Mouse (Mus musculus) adrenal gland, postnatal 36 days (tissue): ENCODE results near the gene 4930519G04Rik. TPM values are rescaled to one million over a fixed set of nuclear protein-coding genes. Genes with fewer than 3 reads are reported as not detected.
"Not testable (repeated sequence)": the region's sequence is repeated elsewhere in the genome, so short reads cannot be mapped to it uniquely, and the experiment has no call there.

ENCODE experiments used
- DNase-seq, 2 experiments: peaks; one replicate each; pipeline ENCODE4 v3.0.0; 2021; ENCODE audit warnings: mixed read lengths in 1 of 2
- long read RNA-seq, 2 experiments: library from polyadenylated mRNA; stranded (forward); transcript quantifications; one replicate each; pipeline ENCODE4 v2.0.0; 2021; ENCODE audit warnings: borderline sequencing depth in 2 of 2
- total RNA-seq, 2 experiments: library from RNA; stranded (reverse); gene quantifications; 2 replicates each; pipeline ENCODE4 v1.2.3; 2021

4930519G04Rik gene
- total RNA-seq: not detected
- long read RNA-seq, experiment 1: 0 reads
- long read RNA-seq, experiment 2: 0 reads

DNA sequence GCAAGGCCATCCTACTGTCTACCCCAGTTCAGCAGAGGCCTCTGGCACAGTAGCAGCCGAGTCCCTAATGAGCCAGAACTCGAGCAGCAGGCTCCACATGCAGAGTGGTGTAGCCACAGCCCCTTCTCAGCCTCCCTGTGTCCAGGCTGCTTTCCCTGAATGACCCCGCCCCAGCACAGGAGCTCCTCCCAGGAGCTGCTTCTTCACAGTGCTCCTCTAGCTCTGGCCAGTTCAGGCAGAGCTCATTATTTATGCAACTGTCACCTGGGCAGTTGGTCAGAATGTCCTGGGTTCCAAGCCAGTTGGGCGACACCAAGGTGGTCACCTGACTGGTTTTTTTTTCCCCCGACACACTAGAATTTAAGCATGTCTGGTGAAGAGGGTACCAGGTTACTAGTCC, at the start of gene 4930519G04Rik:
TSS of gene 4930519G04Rik (plus strand) at position 301 of the 400 bp plus-strand sequence.
- not testable (repeated sequence) for DNase-seq

DNA sequence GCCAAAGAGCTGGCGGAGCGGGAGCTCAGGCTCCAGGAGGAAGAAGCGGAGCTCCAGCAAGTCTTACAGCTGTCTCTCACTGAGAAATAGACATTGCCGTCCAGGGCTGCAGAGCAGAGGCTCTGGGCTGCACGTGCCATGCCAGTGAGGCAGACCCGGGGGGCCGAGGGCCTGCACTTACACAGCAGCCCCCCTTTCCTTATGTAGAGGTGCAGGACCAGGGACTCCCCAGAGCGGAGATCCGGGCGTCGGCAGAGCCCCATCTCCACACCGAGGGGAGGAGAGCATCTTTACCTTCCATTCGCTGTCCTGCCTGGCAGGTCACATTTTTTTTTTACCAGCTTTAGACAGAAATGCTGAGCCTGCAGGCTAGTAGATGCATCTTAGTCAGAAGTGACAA, 49.1 kb upstream of the 4930519G04Rik start:
- no peak for DNase-seq

DNA sequence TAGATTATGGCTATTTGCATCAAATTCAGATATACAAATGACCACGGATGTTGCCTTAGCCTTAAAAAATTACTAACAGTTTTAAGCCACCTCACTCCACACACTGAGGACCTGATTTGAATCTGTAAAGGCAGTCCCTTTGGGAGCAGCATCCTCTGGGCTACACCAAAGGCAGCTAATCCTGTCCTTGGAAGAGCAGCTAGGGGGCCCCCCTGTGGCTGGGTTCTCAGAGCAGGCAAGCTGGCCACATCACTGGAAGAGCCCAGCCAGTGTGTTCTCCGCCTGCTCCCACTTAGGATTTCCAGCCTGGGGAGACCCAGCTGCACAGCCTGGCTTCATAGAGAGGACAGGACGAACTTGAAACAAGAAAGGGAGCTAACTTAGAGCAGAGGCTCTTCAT, 48.5 kb upstream of the 4930519G04Rik start:
- peak; percentile 70 to 82 for DNase-seq

DNA sequence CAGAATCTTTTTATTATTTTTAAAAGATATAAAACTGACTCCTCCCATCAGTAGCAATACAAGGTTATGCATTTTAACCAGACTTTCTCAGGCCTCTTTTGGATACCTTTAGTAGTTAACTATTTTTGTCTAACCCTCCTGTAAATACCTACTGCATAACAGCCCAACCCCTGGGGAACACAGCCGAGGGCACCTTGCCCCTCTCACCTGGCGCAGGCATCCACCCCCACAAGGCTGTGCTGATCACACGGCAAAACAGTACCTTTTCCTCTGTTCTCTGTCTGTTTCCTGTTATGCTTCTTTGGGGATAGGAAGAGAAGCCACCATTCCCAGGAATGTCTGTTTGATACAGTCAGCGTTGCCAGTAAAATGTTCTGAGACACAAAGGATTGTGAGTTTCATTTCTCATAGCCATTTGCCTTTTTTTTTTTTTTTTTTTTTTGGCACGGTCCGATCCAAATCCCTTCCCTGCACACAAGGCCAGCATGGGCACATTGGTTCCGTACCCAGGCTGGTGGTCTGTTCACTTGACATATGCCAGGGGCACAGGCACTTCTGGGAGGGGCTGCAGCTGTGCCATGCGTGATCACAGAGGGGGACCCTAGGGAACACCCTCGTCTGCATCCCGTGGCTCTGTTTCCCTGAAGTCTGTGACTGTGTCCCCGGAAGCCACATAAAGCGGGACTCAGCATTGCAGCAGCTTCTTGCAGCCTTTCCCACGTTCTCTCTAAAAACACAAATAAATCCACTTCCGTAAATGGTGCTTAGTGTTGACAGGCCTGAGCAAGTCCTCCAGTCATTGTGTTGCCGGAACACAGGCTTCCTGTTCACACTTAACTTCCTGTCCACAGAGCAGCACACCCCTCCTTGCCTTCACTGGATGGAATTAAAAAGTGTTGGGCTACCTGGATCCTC, 47.8 kb upstream of the 4930519G04Rik start:
- no peak for DNase-seq

- no peak for DNase-seq
These were observed 46.8 kb upstream of the 4930519G04Rik start for GRCm38 (mm10) chr5:114806636-114807035.

- DNase-seq: no peak
These were observed 46.4 kb upstream of the 4930519G04Rik start for GRCm38 (mm10) chr5:114807063-114807462.

DNA sequence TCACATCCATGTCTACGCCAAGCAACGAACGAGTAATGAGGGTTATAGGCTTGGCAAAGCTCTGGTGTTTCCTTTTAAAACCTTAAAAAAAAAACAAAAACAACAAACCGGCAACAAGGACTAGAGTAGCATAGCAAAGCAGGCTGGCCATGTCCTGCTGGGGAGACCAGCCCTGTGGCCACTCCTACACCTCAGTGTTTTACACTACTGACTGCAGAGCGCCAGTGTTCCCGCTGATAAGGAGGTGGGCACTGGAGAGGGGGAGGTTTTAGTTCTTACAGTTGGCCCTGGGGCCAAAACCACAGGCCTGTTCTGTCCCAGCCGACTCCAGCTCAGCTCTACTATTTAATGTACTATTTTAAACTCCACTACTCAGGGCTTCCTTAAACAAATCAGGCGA, 46.0 kb upstream of the 4930519G04Rik start:
- DNase-seq: no peak

DNA sequence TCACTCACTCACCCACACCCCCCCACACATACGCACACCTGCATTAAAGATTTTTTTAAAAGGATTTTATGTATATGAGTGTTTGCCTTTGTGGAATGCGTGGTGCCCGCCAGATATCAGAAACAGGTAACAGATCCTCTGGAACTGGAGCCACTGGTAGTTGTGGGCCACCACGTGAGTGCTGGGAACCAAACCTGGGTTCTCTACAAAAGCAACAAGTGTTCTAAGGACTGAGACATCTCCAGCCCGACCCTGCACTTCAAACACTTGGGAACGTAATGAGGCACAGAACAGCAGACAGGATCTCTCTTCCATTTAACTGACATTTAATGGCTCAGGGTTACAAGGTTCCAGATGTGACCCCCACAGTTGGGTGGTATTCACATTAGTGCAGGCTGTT, 45.6 kb upstream of the 4930519G04Rik start:
- DNase-seq: no peak

GRCm38 (mm10) chr5:114808385-114808784, 45.1 kb upstream of the 4930519G04Rik start:
- DNase-seq: no peak

- DNase-seq: peak; percentile 64 to 83
These were observed 44.2 kb upstream of the 4930519G04Rik start for GRCm38 (mm10) chr5:114809181-114809756.

- no peak for DNase-seq
These were observed 43.6 kb upstream of the 4930519G04Rik start for GRCm38 (mm10) chr5:114809826-114810225.

- peak; percentile 89 to 93 for DNase-seq
These were observed 39.8 kb upstream of the 4930519G04Rik start for GRCm38 (mm10) chr5:114813525-114814181.

DNA sequence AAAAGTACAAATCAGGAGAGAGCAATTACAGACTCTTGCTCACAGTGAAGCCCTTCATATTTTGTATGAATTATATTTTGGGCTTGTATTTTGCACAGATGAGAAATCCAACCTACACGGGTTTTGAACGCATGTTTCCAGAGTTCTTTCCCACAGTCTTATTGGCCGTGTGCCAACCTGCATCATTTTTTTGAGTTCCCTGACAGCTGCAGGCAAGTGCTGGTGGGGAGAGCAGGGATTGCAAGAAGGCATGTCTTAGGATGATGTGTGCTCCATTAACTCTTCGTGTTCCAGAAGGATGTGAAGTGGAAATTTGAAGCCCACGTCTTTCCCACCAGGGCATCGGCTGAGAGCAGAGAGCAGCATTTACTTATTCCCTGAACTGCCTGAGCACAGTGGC, 36.9 kb upstream of the 4930519G04Rik start:
- no peak for DNase-seq

- no peak for DNase-seq
These were observed 35.3 kb upstream of the 4930519G04Rik start for GRCm38 (mm10) chr5:114818124-114818523.

- peak; percentile 78 to 89 for DNase-seq
These were observed 30.4 kb upstream of the 4930519G04Rik start, which contains the start of gene 1500011B03Rik for GRCm38 (mm10) chr5:114822796-114823688. Gene 1500011B03Rik, minus strand, starts transcription at chr5:114823468.

DNA sequence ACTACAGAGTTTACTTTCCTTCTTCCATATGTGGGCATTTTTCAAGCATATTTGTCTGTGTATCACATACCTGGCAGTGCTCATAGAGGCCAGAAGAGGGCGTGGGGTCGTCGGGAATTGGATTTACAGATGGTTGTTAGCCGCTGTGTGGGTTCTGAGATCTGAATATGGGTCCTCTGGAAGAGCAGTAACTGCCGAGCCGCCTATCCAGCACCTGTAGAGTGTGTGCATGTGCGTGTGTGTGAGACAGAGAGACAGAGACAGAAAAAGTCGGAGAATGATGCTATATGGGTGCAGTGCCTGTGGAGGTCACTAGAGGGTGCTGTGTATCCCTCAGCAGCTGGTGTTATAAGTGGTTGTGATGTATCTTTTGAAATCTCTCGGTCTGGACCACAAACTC, 29.3 kb upstream of the 4930519G04Rik start:
- peak; percentile 34 to 45 for DNase-seq

GRCm38 (mm10) chr5:114825978-114826691, 27.3 kb upstream of the 4930519G04Rik start:
- DNase-seq: peak; percentile 70 to 86

DNA sequence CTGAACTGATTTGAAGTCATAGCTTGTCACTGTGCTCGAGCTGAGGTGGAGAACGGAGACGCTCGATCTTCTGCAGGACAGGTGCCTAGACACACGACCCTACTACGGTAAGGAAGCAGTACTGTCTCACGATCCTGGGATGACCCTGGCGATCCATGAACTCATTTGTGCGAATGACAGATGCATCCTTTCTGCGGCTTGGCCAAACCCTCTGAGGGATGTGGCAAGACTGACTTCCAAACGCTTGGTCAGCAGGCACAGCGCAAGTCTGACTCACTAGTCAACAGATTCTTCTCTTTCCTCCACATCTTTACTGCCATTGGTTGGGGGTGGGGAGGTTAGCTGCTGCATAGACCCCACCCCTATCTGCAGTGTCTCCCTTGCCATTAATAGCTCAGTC, 26.0 kb upstream of the 4930519G04Rik start:
- DNase-seq: peak; percentile 27 to 47

DNA sequence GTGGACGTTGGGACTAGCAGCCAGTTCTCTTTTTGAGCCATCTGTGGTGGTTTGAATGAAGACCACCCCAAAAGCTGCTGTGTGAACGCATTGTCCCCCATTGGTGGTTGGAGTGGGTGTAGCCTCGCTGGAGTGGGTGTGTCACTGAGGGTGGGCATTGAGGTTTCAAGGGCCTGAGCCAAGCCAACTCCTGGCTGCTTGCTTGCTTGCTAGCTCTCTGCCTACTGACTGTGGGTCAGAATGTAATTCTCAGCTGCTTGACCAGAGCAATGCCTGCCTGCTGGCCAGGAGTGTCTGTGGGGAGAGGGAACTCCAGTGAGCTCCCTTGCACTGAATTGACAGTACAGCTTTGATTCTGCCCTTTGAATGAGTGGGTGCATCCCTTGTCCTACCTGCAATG, 23.7 kb upstream of the 4930519G04Rik start:
- DNase-seq: no peak

GRCm38 (mm10) chr5:114836886-114837285, 16.6 kb upstream of the 4930519G04Rik start:
- no peak for DNase-seq

- DNase-seq: not testable (repeated sequence)
These were observed 13.0 kb upstream of the 4930519G04Rik start for GRCm38 (mm10) chr5:114840481-114840880.
